Mouse (Mus musculus) liver, postnatal 0 days (tissue): Measurements from ENCODE around the gene Meis3.

ENCODE experiments used
- CTCF ChIP-seq: sonication (generic); IDR thresholded peaks from 2 replicates; pipeline ENCODE4 v1.5.1; 2016; ENCODE audit warnings: antibody characterized with exemption, low read depth
- EP300 ChIP-seq: IDR thresholded peaks from 2 replicates; pipeline ENCODE4 v1.6.1; 2016; ENCODE audit warnings: antibody characterized with exemption, low read depth, mild to moderate bottlenecking

- no peak for TF ChIP-seq CTCF
- no peak for TF ChIP-seq EP300
Observed at GRCm38 (mm10) chr7:16207496-16207895, 32.6 kb downstream of the Meis3 start.
